Mouse (Mus musculus) hindbrain, embryonic 16.5 days (tissue): ENCODE measurements around the gene Tada1. TPM values are rescaled to one million over a fixed set of nuclear protein-coding genes. Genes with fewer than 3 reads are reported as not detected.

Source experiments
- ATAC-seq: fragments of 200-750 bp; cut with Nextera tagmentation; 2 replicates; pipeline ENCODE4 v1.8.0; 2017; ENCODE audit warnings: moderate TSS enrichment, moderate library complexity
- H3K27ac ChIP-seq: fragments of 300-500 bp; sonication (generic); 2 replicates; pipeline ENCODE4 v1.5.1; 2014; ENCODE audit warnings: low read depth, mild to moderate bottlenecking, control low read depth, low read length, moderate library complexity
- H3K27me3 ChIP-seq: fragments of 300-500 bp; sonication (generic); replicated peaks from 2 replicates; pipeline ENCODE4 v1.6.1; 2014; ENCODE audit warnings: low read length; ENCODE audit not compliant: control insufficient read depth, insufficient read depth
- H3K36me3 ChIP-seq: fragments of 300-500 bp; sonication (generic); 2 replicates; pipeline ENCODE4 v1.6.1; 2014; ENCODE audit warnings: mild to moderate bottlenecking, low read length, moderate library complexity, mixed read lengths; ENCODE audit not compliant: control insufficient read depth, insufficient read depth
- H3K4me1 ChIP-seq: fragments of 300-500 bp; sonication (generic); 2 replicates; pipeline ENCODE4 v1.6.1; 2014; ENCODE audit warnings: low read depth, low read length; ENCODE audit not compliant: control insufficient read depth, insufficient read depth
- H3K4me2 ChIP-seq: fragments of 300-500 bp; sonication (generic); 2 replicates; pipeline ENCODE4 v1.6.1; 2014; ENCODE audit warnings: mild to moderate bottlenecking, low read length, control low read depth, moderate library complexity
- H3K4me3 ChIP-seq: fragments of 300-500 bp; sonication (generic); 2 replicates; pipeline ENCODE4 v1.5.1; 2014; ENCODE audit warnings: mild to moderate bottlenecking, low read length, control low read depth, moderate library complexity
- H3K9ac ChIP-seq: fragments of 300-500 bp; sonication (generic); 2 replicates; pipeline ENCODE4 v1.6.1; 2014; ENCODE audit warnings: low read depth, mild to moderate bottlenecking, control low read depth, low read length, moderate library complexity
- H3K9me3 ChIP-seq: fragments of 300-500 bp; sonication (generic); 2 replicates; pipeline ENCODE4 v1.6.1; 2014; ENCODE audit warnings: mild to moderate bottlenecking, low read length, moderate library complexity; ENCODE audit not compliant: control insufficient read depth
- WGBS: fragments of 180-500 bp; shearing (Covaris S2); extraction: QIAGEN DNeasy Blood & Tissue Kit; methylation state at CpG from one replicate; pipeline ENCODE4 v1.1.7; 2014; 5-methylcytosine and 5-hydroxymethylcytosine counted together
- polyA plus RNA-seq: library from polyadenylated mRNA; unstranded; fragments of >200 nt; fragmentation: Nextera tagmentation; extraction: Ambion mirVana; gene quantifications from 2 replicates; pipeline ENCODE4 v1.2.1, GENCODE M21; 2015

Tada1 gene
- 73.8 and 77.8 TPM in 2 replicates for polyA plus RNA-seq

DNA sequence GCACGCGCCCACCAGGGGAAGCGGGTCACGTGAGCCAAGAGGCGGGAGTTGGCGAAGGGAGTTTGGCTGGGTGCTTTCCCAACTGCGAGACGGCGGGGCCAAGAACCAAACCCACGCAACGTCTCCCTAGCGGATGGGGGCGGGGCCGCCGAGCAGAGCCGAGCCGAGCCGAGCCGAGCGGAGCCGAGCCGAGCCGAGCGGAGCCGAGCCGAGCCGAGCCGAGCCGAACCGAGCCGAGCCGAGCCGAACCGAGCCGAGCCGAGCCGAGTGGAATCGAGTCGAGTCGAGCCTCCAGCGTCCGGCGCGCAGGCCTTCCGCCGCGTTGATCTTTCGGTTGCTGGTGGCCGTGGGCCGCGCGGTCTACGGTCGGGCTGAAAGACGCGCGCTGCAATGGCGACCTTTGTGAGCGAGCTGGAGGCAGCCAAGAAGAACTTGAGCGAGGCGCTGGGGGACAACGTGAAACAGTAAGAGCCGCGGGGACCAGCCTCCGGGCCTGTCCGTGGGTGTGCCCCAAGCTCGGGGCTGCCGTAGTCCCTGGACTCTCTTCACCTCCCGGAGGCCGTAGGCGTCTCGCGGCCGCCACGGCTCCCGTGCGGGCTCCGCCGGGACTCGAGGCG is at the start of gene Tada1:
Tada1 (plus strand) TSS at position 85 of the 617 bp plus-strand sequence.
- ATAC-seq, result peak; percentile 97
- Histone ChIP-seq H3K9ac (peak within 1 kb of the TSS; percentile 99), H3K27ac (peak within 1 kb of the TSS; percentile 85), H3K9me3 (no peaks in the 10 kb centered on the region), H3K4me3 (peak within 1 kb of the TSS; percentile 95), H3K4me1 (peaks cover 17% of the 10 kb centered on the region), H3K4me2 (peak within 1 kb of the TSS; percentile 81), H3K27me3 (no peaks in the 10 kb centered on the region), H3K36me3 (peaks cover 4% of the 10 kb centered on the region; the same call in 1 of the 2 replicates)
- WGBS, result under 1% methylated on average over 67 of the region's 81 CpGs

GRCm38 (mm10) chr1:166330752-166331151 is 48.1 kb upstream of the Tada1 start:
- Histone ChIP-seq H3K4me2 (no peak overlapping the region), H3K27ac (no peak overlapping the region), H3K4me3 (no peak overlapping the region), H3K9me3 (peaks cover 4% of the 10 kb centered on the region; the same call in 1 of the 2 replicates), H3K27me3 (no peaks in the 10 kb centered on the region), H3K36me3 (no peaks in the 10 kb centered on the region), H3K9ac (no peak overlapping the region), H3K4me1 (no peaks in the 10 kb centered on the region)
- no peak for ATAC-seq
- WGBS, result 54% methylated on average over 3 of the region's 3 CpGs

DNA sequence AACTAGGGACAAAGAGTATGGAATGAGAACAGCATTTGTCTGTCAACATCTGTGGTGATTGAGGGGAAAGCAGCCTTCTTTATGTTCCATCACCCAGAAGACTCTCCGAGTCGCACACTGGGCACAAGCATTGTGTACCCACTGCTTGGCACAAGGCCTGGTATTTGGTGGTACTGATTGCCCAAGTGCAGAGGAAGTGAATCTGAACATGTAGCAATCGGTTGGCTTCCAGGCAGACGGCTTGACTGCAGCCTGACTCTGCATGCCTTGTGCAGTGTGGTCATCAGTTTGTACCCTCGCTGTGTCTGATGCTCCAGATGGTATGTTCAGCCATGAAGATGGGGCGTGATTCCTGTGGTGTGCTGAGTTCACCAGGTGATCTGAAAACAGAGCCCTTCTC is 39.8 kb upstream of the Tada1 start:
- WGBS, result 77% methylated on average over 6 of the region's 6 CpGs
- no peak overlapping the region for H3K27ac ChIP-seq
- H3K27me3 ChIP-seq, result no peaks in the 10 kb centered on the region
- no peak overlapping the region for H3K4me3 ChIP-seq
- no peak for ATAC-seq
- no peak overlapping the region for H3K9ac ChIP-seq
- H3K36me3 ChIP-seq, result no peaks in the 10 kb centered on the region
- H3K9me3 ChIP-seq, result peaks cover 4% of the 10 kb centered on the region; the same call in 1 of the 2 replicates
- peaks cover under 1% of the 10 kb centered on the region for H3K4me1 ChIP-seq
- H3K4me2 ChIP-seq, result no peak overlapping the region

DNA sequence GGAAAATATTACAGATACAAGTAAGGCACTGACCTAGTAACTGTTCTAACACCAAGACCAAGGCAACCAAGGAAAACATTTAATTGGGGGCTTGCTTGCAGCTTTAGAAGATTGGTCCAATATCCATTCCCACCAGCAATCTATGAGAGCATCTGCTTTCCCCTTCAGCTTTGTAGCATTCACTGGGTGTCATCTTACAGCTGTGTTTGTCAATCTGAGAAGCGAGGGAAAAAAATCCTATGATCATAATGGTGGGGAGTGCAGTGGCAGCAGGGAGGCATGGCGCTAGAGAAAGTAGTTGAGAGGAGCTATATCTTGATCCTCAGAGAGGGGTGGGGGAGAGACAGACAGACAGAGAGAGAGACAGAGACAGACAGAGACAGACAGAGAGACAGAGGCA is 36.8 kb upstream of the Tada1 start:
- Histone ChIP-seq H3K27me3 (no peaks in the 10 kb centered on the region), H3K36me3 (no peaks in the 10 kb centered on the region), H3K9me3 (no peaks in the 10 kb centered on the region), H3K4me2 (no peak overlapping the region), H3K27ac (no peak overlapping the region), H3K9ac (no peak overlapping the region), H3K4me3 (no peak overlapping the region), H3K4me1 (peaks cover 4% of the 10 kb centered on the region)
- WGBS, result 77% methylated on average over 2 of the region's 2 CpGs
- no peak for ATAC-seq

DNA sequence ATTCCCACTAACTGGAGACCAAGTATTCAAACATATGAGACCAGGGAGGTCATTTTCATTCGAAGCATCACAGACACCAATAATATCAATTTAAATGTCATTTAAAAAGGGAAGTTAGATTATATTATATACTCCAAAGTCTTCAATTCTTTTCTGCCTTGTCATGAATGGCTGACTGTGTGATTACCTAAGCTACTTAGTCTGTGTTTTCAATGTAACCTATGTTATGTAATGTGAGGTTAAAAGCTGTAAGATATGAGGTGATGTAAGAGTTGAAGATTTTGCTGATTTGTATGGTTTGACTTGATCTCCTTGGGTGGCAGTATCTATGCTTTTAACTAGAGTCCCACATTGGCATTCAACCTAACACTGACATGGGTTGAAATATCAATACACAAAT is 36.4 kb upstream of the Tada1 start:
- no peak overlapping the region for H3K4me2 ChIP-seq
- ATAC-seq, result no peak
- H3K9ac ChIP-seq, result no peak overlapping the region
- H3K9me3 ChIP-seq, result no peaks in the 10 kb centered on the region
- 82% methylated on average over 1 of the region's 1 CpGs for WGBS
- H3K36me3 ChIP-seq, result no peaks in the 10 kb centered on the region
- H3K27me3 ChIP-seq, result no peaks in the 10 kb centered on the region
- H3K27ac ChIP-seq, result no peak overlapping the region
- H3K4me1 ChIP-seq, result peaks cover 4% of the 10 kb centered on the region
- H3K4me3 ChIP-seq, result no peak overlapping the region

- no peak for ATAC-seq
- Histone ChIP-seq H3K4me1 (peaks cover 4% of the 10 kb centered on the region), H3K9me3 (no peaks in the 10 kb centered on the region), H3K27ac (no peak overlapping the region), H3K4me2 (no peak overlapping the region), H3K9ac (no peak overlapping the region), H3K36me3 (no peaks in the 10 kb centered on the region), H3K27me3 (no peaks in the 10 kb centered on the region), H3K4me3 (no peak overlapping the region)
- 47% methylated on average over 5 of the region's 5 CpGs for WGBS
These were observed 35.3 kb upstream of the Tada1 start for GRCm38 (mm10) chr1:166343586-166343985.

- no peaks in the 10 kb centered on the region for H3K36me3 ChIP-seq
- H3K27ac ChIP-seq, result peak overlapping the region; percentile 34; the same call in 1 of the 2 replicates
- peaks cover 4% of the 10 kb centered on the region for H3K4me1 ChIP-seq
- H3K27me3 ChIP-seq, result no peaks in the 10 kb centered on the region
- peak; percentile 82 for ATAC-seq
- H3K9ac ChIP-seq, result no peak overlapping the region; the same call in 1 of the 2 replicates
- H3K9me3 ChIP-seq, result no peaks in the 10 kb centered on the region
- WGBS, result 34% methylated on average over 8 of the region's 8 CpGs
- H3K4me3 ChIP-seq, result no peak overlapping the region
- peak overlapping the region; percentile 12; the same call in 1 of the 2 replicates for H3K4me2 ChIP-seq
These were observed 34.4 kb upstream of the Tada1 start for GRCm38 (mm10) chr1:166344300-166345077.

DNA sequence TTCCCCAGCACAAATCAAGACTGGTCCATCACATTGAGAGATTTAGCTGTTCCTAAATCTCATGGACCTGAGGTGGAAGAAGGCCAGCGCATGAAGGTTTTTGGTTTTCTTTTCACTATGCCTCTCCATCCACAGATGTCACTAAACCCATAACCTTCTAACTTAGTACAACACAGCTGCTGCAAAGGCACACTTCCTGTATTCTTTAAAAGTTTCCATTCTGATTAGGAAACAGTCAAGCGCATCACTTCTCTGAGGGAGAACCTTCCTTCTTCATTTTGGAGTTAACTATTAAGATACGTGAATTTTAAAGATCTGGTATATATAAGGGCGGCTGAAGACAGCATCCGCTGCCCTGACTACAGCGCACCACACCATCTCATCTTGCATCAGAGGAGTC is 33.3 kb upstream of the Tada1 start:
- WGBS, result 96% methylated on average over 6 of the region's 6 CpGs
- H3K27ac ChIP-seq, result no peak overlapping the region
- no peaks in the 10 kb centered on the region for H3K27me3 ChIP-seq
- no peaks in the 10 kb centered on the region for H3K9me3 ChIP-seq
- H3K9ac ChIP-seq, result no peak overlapping the region
- no peak overlapping the region for H3K4me3 ChIP-seq
- no peaks in the 10 kb centered on the region for H3K36me3 ChIP-seq
- H3K4me1 ChIP-seq, result peaks cover 4% of the 10 kb centered on the region
- no peak overlapping the region for H3K4me2 ChIP-seq
- ATAC-seq, result no peak

DNA sequence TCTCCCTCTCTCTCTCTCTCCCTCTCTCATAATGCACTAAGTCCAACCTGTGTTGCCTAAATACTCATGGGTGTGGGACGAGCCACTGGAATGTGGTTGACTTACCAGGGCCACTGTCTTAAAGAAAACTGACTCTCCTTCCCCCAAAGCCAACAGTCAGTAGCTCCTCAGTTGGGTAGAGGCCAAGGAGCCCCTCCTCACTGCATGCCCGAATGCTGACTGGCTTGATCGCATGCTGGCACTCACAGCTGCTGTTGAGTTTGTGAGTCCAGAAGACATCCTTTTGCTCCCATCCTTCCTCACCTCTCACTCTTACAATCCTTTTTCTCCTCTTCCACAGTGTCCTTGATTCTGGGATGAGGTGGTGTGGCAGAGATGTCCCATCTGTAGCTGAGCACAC is 32.0 kb upstream of the Tada1 start:
- Histone ChIP-seq H3K27me3 (no peaks in the 10 kb centered on the region), H3K9me3 (no peaks in the 10 kb centered on the region), H3K4me3 (no peak overlapping the region), H3K9ac (no peak overlapping the region), H3K27ac (no peak overlapping the region), H3K36me3 (no peaks in the 10 kb centered on the region), H3K4me2 (no peak overlapping the region), H3K4me1 (peaks cover 4% of the 10 kb centered on the region)
- no peak for ATAC-seq
- WGBS, result 59% methylated on average over 3 of the region's 3 CpGs
